In genomic region chr5:31201742-31202590, GRCm38 (mm10) we compare ENCODE assay signal across 8 mouse cellular contexts. TPM values are rescaled to one million over a fixed set of nuclear protein-coding genes. Genes with fewer than 3 reads are reported as not detected.
DNase-seq lines count a peak whose midpoint lies in the region; ATAC-seq and TF ChIP-seq lines count a peak whose summit lies in the region.

Zfp513 (minus strand) TSS chr5:31202303.

- peaks cover 76% of the 10 kb centered on the region for H3K36me3 ChIP-seq in embryonic facial prominence, embryonic 15.5 days
- peaks cover 79% of the 10 kb centered on the region for H3K36me3 ChIP-seq in limb, embryonic 14.5 days (ENCODE audit: control insufficient read depth, insufficient read depth, low read length)
- H3K36me3 ChIP-seq in midbrain, postnatal 0 days (ENCODE audit: insufficient read depth, low read length), result peaks cover 65% of the 10 kb centered on the region

- H3K27ac ChIP-seq in bone marrow, adult 2 months (ENCODE audit: control insufficient read depth, insufficient read depth, low read depth, low read length, poor library complexity), result peak within 1 kb of the TSS; percentile 73
- peak within 1 kb of the TSS; percentile 86 for H3K27ac ChIP-seq in embryonic facial prominence, embryonic 15.5 days (replicated peaks)
- H3K27ac ChIP-seq in limb, embryonic 14.5 days (replicated peaks; ENCODE audit: low read depth, low read length), result peak within 1 kb of the TSS; percentile 67
- H3K27ac ChIP-seq in midbrain, postnatal 0 days (ENCODE audit: low read depth, low read length), result peak within 1 kb of the TSS; percentile 87

- peak within 1 kb of the TSS; percentile 72 for H3K4me3 ChIP-seq in bone marrow, adult 2 months (replicated peaks; ENCODE audit: control insufficient read depth, low read depth, low read length)
- H3K4me3 ChIP-seq in embryonic facial prominence, embryonic 15.5 days (replicated peaks), result peak within 1 kb of the TSS; percentile 90
- peak within 1 kb of the TSS; percentile 73 for H3K4me3 ChIP-seq in limb, embryonic 14.5 days (replicated peaks; ENCODE audit: low read length)
- peak within 1 kb of the TSS; percentile 75 for H3K4me3 ChIP-seq in midbrain, postnatal 0 days (ENCODE audit: low read depth, low read length)

- peaks cover 4% of the 10 kb centered on the region; the same call in 1 of the 2 replicates for H3K9me3 ChIP-seq in embryonic facial prominence, embryonic 15.5 days (replicated peaks)
- H3K9me3 ChIP-seq in limb, embryonic 14.5 days (ENCODE audit: control insufficient read depth, low read length), result peaks cover 4% of the 10 kb centered on the region
- peaks cover 5% of the 10 kb centered on the region for H3K9me3 ChIP-seq in midbrain, postnatal 0 days (ENCODE audit: low read length)

- DNase-seq in 416B (ENCODE audit: low read depth), result peak; percentile 99
- peak; percentile 98 for DNase-seq in heart, adult 8-10 months (ENCODE audit: low spot score)
- DNase-seq in kidney, adult 9 months, result peak; percentile 99
- DNase-seq in limb, embryonic 14.5 days (ENCODE audit: low spot score), result peak; percentile 100
- DNase-seq in midbrain, postnatal 0 days (ENCODE audit: low spot score), result peak; percentile 99
- peak; percentile 83 to 88 for DNase-seq in spleen, postnatal 14 days (ENCODE audit: low spot score in 2 of 2)

- no peaks in the 10 kb centered on the region for H3K4me1 ChIP-seq in bone marrow, adult 2 months (ENCODE audit: control insufficient read depth, insufficient read depth, low read length)
- peaks cover 21% of the 10 kb centered on the region for H3K4me1 ChIP-seq in embryonic facial prominence, embryonic 15.5 days
- peaks cover 9% of the 10 kb centered on the region for H3K4me1 ChIP-seq in limb, embryonic 14.5 days (ENCODE audit: control insufficient read depth, insufficient read depth, low read length)
- H3K4me1 ChIP-seq in midbrain, postnatal 0 days (ENCODE audit: insufficient read depth, low read length), result peaks cover 3% of the 10 kb centered on the region; the same call in 1 of the 2 replicates

- peak; percentile 96 for ATAC-seq in embryonic facial prominence, embryonic 15.5 days (ENCODE audit: insufficient number of reproducible peaks, low FRiP score, low TSS enrichment, low read depth)
- peak; percentile 97 for ATAC-seq in limb, embryonic 14.5 days (ENCODE audit: low FRiP score, low read depth)
- peak; percentile 95 for ATAC-seq in midbrain, postnatal 0 days (ENCODE audit: low FRiP score)

- WGBS in bone marrow, adult 2 months, result under 1% methylated on average over 53 of the region's 53 CpGs
- under 1% methylated on average over 53 of the region's 53 CpGs for WGBS in embryonic facial prominence, embryonic 15.5 days
- under 1% methylated on average over 52 of the region's 53 CpGs for WGBS in limb, embryonic 14.5 days
- WGBS in midbrain, postnatal 0 days, result 2% methylated on average over 45 of the region's 53 CpGs

- no peak for TF ChIP-seq CTCF in bone marrow, adult 2 months (IDR thresholded peaks at IDR 0.05; ENCODE audit: control insufficient read depth, insufficient read depth, low read length)
- TF ChIP-seq CTCF in midbrain, postnatal 0 days (IDR thresholded peaks at IDR 0.05), result no peak

- H3K4me2 ChIP-seq in embryonic facial prominence, embryonic 15.5 days (replicated peaks), result peak within 1 kb of the TSS; percentile 79
- H3K4me2 ChIP-seq in limb, embryonic 14.5 days (replicated peaks; ENCODE audit: low read depth, low read length, severe bottlenecking), result peak within 1 kb of the TSS; percentile 62
- H3K4me2 ChIP-seq in midbrain, postnatal 0 days (ENCODE audit: low read depth, low read length, poor library complexity, severe bottlenecking), result peak within 1 kb of the TSS; percentile 82

- peak within 1 kb of the TSS; percentile 84 for H3K9ac ChIP-seq in embryonic facial prominence, embryonic 15.5 days
- peak within 1 kb of the TSS; percentile 77 for H3K9ac ChIP-seq in limb, embryonic 14.5 days (ENCODE audit: low read depth, low read length, severe bottlenecking)
- peak within 1 kb of the TSS; percentile 84 for H3K9ac ChIP-seq in midbrain, postnatal 0 days (replicated peaks; ENCODE audit: low read length, poor library complexity, severe bottlenecking)

- peak; percentile 82 for TF ChIP-seq POLR2A in bone marrow, adult 2 months (IDR thresholded peaks at IDR 0.05; ENCODE audit: borderline replicate concordance, control insufficient read depth, low read depth, low read length)
- peak; percentile 49; the same call in 1 of the 2 replicates for TF ChIP-seq POLR2A in limb, embryonic 14.5 days (IDR thresholded peaks at IDR 0.05; ENCODE audit: borderline replicate concordance, extremely low read depth, insufficient read depth, insufficient read length)

- H3K27me3 ChIP-seq in embryonic facial prominence, embryonic 15.5 days, result no peaks in the 10 kb centered on the region
- no peaks in the 10 kb centered on the region for H3K27me3 ChIP-seq in limb, embryonic 14.5 days (ENCODE audit: control insufficient read depth, insufficient read depth, low read length)
- H3K27me3 ChIP-seq in midbrain, postnatal 0 days (ENCODE audit: insufficient read depth, low read length), result no peaks in the 10 kb centered on the region

RNA-seq across cellular contexts. Expression of gene Zfp513, which starts in this region (rescaled TPM):
- polyA plus RNA-seq in bone marrow, adult 2 months (2011; ENCODE audit: insufficient read depth, insufficient read length, low replicate concordance, missing spikeins), result 28.8 and 54.0 TPM in 2 replicates
- polyA plus RNA-seq in embryonic facial prominence, embryonic 15.5 days (2015; fragmentation: Nextera tagmentation; extraction: Ambion mirVana), result 12.2 and 12.5 TPM in 2 replicates
- total RNA-seq in heart, adult 8-10 months (2022), result 10 to 100 TPM in 1 of 4 experiments, 1 to 10 TPM in 3; 7.1 to 11.2 (median 8.1) TPM
- 58.8 and 77.1 TPM in 2 replicates for polyA plus RNA-seq in limb, embryonic 14.5 days (2012; rRNA removed)
- 6.8 and 8.0 TPM in 2 replicates for polyA plus RNA-seq in limb, embryonic 14.5 days (2014; fragmentation: Nextera tagmentation; extraction: Ambion mirVana)
- total RNA-seq in midbrain, postnatal 0 days (2014; rRNA removed), result 6.4 and 10.9 TPM in 2 replicates
- polyA plus RNA-seq in midbrain, postnatal 0 days (2015; fragmentation: Nextera tagmentation; extraction: Ambion mirVana), result 11.1 and 13.0 TPM in 2 replicates

Comparison
In these comparisons a context has a peak if more than half of its experiments do, and no peak if none do; other contexts are left out.
1. Peak in every context shown above with its lines: DNase-seq, ATAC-seq, H3K4me3 ChIP-seq and H3K27ac ChIP-seq.